Mouse (Mus musculus) gastrocnemius, adult 2 months (tissue): ENCODE results near the gene Fam184b. TPM values are rescaled to one million over a fixed set of nuclear protein-coding genes. Genes with fewer than 3 reads are reported as not detected.

Experiments
- DNase-seq: peaks from one replicate; pipeline ENCODE4 v3.0.0; 2022
- H3K27ac ChIP-seq: fragments of 200-600 bp; 2 replicates; pipeline ENCODE4 v1.8.1; 2022; ENCODE audit warnings: mild to moderate bottlenecking
- H3K4me3 ChIP-seq: fragments of 200-600 bp; 2 replicates; pipeline ENCODE4 v1.8.1; 2022; ENCODE audit warnings: mild to moderate bottlenecking, moderate library complexity
- CTCF ChIP-seq: fragments of 200-600 bp; IDR thresholded peaks from 2 replicates; pipeline ENCODE4 v1.8.1; 2022; ENCODE audit warnings: antibody characterized with exemption, mild to moderate bottlenecking, moderate library complexity
- intact Hi-C: fragments of 180-260 bp; cut with DNase I; formaldehyde crosslinking; loops from one replicate; pipeline ENCODE4 v1.15.1; 2025
- long read RNA-seq, 2 experiments: library from polyadenylated mRNA; stranded (forward); transcript quantifications; one replicate each; pipeline ENCODE4 v2.0.0; 2021
- total RNA-seq, 2 experiments: library from RNA; stranded (reverse); gene quantifications; 2 replicates each; pipeline ENCODE4 v1.2.3; 2021

Fam184b gene
- total RNA-seq, result under 1 TPM; 0.41 to 0.61 TPM
- long read RNA-seq, experiment 1, result 0 reads
- long read RNA-seq, experiment 2, result 0 reads

DNA sequence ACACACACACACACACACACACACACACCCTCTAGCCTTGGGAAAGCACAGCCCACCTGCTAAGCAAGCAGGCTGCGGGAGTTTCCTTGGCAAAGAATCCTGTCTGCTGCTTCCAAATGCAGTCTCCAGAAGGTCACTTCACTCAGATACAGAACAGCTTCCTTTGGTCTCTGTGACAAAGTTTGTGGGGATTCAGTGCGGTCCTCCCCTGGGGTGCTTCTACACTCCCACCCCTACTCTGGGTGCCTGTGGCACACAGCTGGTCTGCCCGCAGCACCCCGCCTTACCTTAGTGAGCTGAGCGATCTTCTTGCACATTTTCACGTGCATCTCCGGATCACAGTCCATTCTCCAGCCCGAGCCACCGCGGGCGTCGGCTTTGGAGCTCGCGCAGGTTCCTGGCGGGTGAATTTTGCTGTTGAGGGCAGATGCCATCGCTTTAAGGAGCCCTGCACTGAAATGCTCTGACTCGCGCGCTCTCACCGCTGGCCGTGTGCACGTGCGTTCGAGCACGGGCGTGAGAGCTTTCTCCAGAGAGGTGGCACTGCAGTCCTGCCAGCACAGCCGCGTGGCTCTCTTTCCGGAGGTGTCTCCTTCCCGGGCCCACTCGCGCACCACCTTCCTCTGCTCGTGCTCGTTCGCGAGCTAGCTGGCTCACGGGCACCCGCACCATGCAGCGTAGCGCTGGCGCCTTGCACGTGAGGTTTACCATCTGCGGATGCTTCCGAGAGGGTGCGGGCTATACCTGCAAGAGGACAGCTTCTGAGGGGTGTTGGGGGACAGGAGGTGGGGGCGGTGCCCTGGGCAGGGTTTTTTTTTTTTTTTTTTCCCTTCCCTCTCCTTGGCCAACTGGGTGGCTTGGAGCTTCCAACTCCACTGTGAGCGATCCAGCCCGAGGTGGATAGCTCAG, at the start of gene Fam184b:
Gene Fam184b, minus strand, starts transcription at position 809 of the 909 bp plus-strand sequence.
- peak; percentile 31 for DNase-seq
- Histone ChIP-seq H3K27ac (peak within 1 kb of the TSS; percentile 28; the same call in 1 of the 2 replicates), H3K4me3 (peak within 1 kb of the TSS; percentile 73)
- no peak for TF ChIP-seq CTCF
- intact Hi-C loops, result no loop called here

DNA sequence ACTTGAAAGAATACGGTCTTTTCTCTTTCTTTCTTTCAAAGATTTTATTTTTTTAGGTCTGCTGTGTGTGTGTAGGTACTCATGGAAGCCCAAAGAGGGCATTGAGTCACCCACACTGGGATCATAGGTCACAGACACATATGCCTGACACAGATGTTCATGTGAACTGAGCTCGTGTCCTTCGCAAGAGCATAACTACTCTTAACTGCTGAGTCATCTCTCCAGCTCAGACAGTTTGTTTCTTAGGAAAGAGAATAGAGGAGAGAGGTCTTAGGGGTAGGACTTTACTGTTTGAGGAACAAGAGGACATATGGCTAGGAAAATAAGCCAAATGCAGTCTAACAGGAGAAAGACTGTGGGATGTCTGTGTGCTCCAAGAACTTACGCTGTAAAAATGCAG, 49.7 kb upstream of the Fam184b start:
- TF ChIP-seq CTCF, result no peak
- no peak for DNase-seq
- no peak overlapping the region for H3K4me3 ChIP-seq
- no peak overlapping the region for H3K27ac ChIP-seq
- intact Hi-C loops, result no loop called here

DNA sequence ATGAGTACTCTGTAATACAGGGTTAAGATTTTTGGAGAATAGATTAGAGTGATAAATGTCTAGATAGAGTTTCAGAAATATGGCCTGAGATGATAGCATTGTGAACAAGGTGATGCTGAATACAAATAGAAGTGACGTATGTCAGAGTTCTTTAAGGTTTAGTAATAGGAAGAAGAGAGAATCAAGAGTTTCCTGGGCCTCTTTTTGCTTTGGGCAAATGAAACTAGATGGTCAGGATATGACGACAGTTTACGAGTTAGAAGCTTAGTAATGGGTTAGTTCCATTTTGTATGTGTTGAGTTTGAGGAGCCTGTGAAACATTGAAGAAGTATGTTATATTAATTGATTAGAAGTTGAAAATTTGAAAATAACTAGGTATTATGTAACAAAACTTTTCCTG, 46.8 kb upstream of the Fam184b start:
- intact Hi-C loops, result no loop called here
- DNase-seq, result no peak
- H3K27ac ChIP-seq, result no peak overlapping the region
- no peak overlapping the region for H3K4me3 ChIP-seq
- TF ChIP-seq CTCF, result no peak

DNA sequence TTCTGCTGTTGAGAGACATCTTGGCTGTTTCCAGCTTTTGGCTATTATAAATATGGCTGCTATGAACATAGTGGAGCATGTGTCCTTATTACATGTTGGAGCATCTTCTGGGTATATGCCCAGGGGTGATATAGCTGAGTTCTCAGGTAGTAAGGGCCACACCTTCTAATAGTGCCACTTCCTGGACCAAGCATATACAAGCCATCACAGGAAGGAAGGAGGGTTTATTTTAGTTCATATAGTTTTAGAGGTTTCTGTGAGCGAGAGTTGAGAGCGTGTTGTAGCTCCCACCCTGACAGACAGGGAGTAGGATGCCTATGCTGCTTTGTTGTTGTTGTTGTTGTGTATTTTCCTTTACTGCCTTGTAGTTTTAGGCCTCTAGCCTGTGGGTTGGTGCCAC, 45.8 kb upstream of the Fam184b start:
- TF ChIP-seq CTCF, result no peak
- Histone ChIP-seq H3K27ac (no peak overlapping the region), H3K4me3 (no peak overlapping the region)
- no peak for DNase-seq
- intact Hi-C loops, result no loop called here

DNA sequence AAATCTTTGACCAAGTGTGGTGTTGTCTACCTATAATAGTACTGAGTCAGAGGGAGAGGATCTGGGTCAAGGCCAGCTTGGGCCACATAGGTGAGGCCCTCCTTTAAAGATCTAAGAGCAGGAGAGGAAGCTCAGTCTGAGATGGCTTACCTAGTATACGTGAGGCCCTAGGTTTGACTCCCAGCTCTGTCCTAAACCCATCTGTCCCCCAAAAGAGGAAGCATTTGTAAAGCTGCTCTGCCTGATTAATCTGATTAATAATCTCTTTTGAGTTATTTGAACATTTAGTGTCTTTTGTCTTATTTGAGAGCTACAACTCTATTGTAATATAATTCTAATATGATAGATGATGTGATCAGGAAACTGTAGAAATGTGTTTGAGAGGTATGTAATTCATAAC, 44.0 kb upstream of the Fam184b start:
- no peak for TF ChIP-seq CTCF
- intact Hi-C loops, result no loop called here
- no peak for DNase-seq
- Histone ChIP-seq H3K4me3 (no peak overlapping the region), H3K27ac (no peak overlapping the region)

DNA sequence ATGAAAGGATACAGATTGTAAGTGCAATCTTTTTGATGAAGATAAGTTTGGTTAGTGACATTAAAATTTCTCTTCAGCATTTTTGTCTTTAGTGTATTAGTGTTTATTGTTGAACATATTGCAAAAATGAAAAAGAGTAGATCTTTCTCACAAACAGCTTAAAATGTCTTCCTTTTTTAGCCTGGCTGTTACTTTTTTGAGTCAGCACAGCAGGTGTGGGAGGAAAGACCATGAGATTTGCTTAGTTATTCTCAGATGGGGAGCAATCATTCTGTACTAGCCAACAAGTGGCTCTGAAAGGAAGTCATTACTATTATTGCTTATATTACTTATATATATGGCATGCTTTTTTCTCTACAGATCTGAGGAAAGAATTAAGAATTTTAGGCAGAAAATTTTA, 40.5 kb upstream of the Fam184b start:
- Histone ChIP-seq H3K4me3 (no peak overlapping the region), H3K27ac (no peak overlapping the region)
- no peak for DNase-seq
- no peak for TF ChIP-seq CTCF
- intact Hi-C loops, result loop anchor here (10.0 kb wide), 1 partner anchor 175 kb away; the partner anchor contains the start of gene Lcorl

DNA sequence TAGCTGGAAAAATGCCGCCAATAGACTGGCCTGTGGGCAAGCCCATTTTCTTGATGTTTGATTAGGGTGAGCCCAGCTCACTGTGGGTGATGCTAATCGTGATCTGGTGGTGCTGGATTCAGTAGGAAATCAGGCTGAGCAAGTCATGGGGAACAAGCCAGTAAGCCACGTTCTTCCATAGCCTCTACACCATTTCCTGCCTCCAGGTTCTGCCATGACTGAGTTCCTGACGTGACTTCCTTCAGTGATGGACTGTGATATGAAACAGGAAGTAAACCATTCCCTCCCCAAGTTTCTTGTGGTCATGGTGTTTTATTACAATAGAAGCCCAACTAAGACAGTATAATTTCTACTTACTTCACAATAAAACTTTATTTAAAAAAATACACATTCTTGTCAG, 38.2 kb upstream of the Fam184b start:
- TF ChIP-seq CTCF, result no peak
- Histone ChIP-seq H3K27ac (no peak overlapping the region), H3K4me3 (no peak overlapping the region)
- intact Hi-C loops, result loop anchor here (10.0 kb wide), 1 partner anchor 177 kb away; the partner anchor contains the start of gene Lcorl
- DNase-seq, result no peak

DNA sequence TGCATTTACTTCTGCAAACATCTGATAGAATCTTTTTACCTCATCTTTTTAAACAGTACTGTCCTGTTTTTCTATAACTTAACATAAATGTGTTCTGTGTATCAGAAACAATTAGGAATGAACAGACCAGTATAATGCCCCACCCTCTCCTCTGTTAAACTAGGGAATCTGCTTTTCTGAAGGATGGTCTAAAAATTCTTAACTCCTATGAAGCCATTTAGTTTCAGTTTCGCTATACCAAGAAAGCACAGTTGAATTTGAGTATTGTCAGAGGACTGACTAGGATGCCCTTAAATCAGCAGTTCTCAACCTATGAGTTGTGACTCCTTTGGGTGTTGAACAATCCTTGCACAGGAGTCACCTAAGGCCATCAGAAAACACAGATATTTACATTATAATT, 35.6 kb upstream of the Fam184b start:
- no peak for DNase-seq
- no peak for TF ChIP-seq CTCF
- H3K4me3 ChIP-seq, result no peak overlapping the region
- H3K27ac ChIP-seq, result no peak overlapping the region
- intact Hi-C loops, result loop anchor here (10.0 kb wide), 1 partner anchor 180 kb away; the partner anchor contains the start of gene Lcorl

DNA sequence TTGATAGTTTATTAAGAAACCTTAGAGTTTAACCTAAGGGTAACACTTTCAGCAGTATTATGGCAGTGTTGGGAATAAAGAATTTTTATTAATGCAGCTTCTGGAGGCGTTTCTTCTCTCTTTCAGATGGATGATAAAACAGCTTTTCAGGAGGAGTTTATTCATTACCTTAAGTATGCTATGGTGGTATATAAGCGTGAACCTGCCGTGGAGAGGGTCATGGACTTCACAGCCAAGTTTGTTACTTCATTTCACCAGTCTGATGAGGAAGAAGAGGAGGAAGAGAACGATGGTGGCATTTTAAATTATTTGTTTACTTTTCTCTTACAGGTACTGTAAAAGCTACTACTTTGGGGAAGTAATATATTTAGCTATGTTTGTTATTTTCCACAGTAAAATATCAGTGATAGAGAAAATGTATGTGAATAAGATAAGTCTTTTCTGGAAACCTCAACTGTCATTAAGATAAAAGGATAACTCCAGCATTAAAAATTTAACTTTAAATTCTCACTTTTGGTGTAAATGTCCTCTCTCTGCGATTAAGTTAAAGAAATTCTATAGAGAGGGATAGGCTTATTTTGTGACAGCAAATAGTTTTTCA, 31.6 kb upstream of the Fam184b start:
- intact Hi-C loops, result loop anchor here (10.0 kb wide), 1 partner anchor 184 kb away; the partner anchor contains the start of gene Lcorl
- H3K4me3 ChIP-seq, result no peak overlapping the region
- H3K27ac ChIP-seq, result no peak overlapping the region
- no peak for TF ChIP-seq CTCF
- no peak for DNase-seq

DNA sequence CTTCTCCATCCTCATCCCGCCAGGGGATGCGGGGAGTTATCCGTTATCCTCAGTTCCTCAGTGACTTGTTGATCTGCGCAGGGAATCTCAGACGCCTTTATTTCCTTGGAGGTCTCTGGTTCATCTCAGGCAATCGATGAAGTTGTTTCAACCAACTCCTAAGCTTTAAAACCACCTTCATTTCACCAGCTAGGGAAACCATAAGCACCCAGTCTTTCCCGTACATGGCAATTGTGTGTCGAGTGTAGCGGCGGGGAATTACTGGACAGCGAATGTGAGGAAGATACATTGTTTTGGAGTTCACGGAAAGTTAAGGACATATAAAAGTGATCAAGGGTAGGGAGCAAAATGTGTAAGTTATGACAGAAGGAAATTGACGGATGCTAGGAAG, 30.9 kb upstream of the Fam184b start:
- intact Hi-C loops, result loop anchor here (10.0 kb wide), 1 partner anchor 185 kb away; the partner anchor contains the start of gene Lcorl
- Histone ChIP-seq H3K27ac (no peak overlapping the region), H3K4me3 (peak overlapping the region; percentile 78)
- no peak for TF ChIP-seq CTCF
- no peak for DNase-seq

DNA sequence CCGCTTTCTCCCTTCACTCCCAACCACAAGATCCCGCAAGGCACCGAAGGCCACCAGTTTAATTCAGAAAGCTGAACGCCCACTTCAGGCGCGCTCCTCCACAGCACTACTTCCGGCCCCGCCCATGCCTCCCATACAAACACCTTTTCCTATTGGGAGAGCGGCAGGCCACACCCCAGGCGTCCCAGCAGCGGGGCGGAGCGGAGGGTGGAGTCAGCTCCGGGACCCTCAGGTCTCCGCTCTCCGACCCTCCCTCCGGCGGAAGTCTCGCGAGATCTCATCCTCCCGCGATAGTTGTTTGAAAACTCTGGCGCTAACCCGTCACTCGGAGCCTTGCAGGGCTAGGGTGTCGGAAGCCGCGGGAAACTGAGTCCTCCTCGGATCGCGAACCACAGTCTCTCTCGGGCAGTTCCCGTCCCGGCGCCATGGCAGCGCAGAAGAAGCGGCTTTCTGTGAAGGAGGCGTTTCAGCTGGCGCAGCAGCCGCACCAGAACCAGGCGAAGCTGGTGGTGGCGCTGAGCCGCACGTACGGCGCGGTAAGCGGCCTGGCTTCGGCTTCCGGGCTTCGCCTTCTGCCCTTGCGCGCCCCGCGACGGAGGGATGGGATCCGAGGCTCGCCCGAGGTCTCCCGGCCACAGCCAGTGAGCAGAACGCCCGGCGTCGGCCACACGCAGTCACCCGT, 30.3 kb upstream of the Fam184b start, which contains the start of gene Ncapg:
Gene Ncapg, plus strand, starts transcription at position 322 of the 682 bp plus-strand sequence.
- DNase-seq, result peak; percentile 99
- Histone ChIP-seq H3K4me3 (peak within 1 kb of the TSS; percentile 78), H3K27ac (peak within 1 kb of the TSS; percentile 84)
- TF ChIP-seq CTCF, result no peak
- intact Hi-C loops, result loop anchor here (2.0 to 10.0 kb wide), 4 partner anchors 135 to 195 kb away; partner anchors contain the start of genes Lcorl and Med28

DNA sequence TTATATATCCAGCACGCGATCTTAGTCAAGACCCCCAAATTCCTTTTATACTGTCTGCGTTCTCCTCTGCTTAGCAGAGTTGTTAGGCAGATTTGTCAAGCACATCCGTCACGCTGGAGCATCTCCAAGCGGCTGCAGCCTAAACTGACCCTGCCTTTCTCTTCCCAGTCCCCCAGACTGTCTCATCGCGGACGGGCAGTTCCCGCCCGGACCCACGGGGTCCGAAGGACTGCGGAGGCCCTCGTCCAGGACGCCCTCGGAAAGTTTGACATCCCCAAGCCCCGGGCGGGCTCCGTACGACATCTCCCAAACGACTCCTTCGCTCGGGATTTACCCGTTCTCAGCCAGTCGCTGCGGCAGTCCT, 29.8 kb upstream of the Fam184b start:
- intact Hi-C loops, result loop anchor here (2.0 to 5.0 kb wide), 3 partner anchors 134 to 194 kb away; partner anchors contain the start of gene Med28
- H3K4me3 ChIP-seq, result peak overlapping the region; percentile 78
- H3K27ac ChIP-seq, result peak overlapping the region; percentile 84
- no peak for DNase-seq
- TF ChIP-seq CTCF, result no peak

DNA sequence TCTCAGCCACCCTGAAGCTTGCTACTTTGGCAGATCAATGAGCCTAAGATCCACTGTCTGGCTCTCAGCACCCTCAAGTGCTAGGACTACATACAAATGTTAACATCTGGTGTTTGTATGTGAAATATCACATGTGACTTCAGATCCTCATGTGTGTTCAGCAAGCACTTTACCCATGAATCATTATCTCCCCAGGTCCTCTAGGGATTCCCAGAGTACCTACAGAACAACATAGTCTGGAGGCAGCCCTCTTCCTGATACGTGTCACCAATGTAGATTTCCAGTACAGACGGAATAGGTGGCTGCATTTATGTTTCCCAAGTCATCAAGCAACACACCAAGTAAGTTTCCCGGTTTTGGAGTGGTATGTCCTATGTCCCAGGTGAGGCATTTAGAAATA, 29.4 kb upstream of the Fam184b start:
- intact Hi-C loops, result loop anchor here (2.0 to 5.0 kb wide), 3 partner anchors 134 to 194 kb away; partner anchors contain the start of gene Med28
- Histone ChIP-seq H3K27ac (peak overlapping the region; percentile 84), H3K4me3 (peak overlapping the region; percentile 78)
- no peak for DNase-seq
- TF ChIP-seq CTCF, result no peak
